Mouse (Mus musculus): Measurements from ENCODE around the gene Twnk.

DNA sequence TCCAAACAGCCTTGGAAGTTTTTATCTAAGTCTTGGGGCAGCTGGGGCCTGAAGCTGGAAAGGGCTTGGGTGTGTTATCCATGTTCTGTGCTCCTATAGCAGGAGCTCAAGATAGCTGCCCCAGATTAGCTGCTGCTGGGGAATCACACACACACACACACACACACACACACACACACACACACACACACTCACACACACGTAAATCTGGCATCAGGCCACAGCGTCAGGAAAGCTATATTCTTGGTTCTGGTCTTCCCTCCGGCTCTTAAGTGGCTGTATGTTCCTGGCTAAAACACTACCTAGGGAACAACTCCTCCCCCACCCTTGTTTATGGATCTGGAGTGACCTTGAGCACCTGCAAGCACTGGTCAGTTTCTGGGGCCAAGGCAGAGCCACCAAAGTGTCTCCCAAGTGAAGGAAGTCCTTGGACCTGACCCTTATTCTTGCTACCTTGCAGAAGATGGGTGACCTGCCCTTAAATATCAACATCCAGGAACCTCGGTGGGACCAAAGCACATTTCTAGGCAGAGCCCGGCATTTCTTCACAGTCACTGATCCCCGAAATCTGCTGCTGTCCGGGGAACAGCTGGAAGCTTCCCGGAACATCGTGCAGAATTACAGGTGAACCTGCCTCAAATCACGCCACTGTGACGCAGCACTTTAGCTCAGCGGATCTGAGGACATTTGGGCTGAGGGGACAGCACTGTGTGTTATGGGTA, 43.3 kb downstream of the Twnk start:
- TF ChIP-seq CTCF (IDR thresholded peaks at IDR 0.05; ENCODE audit: low read depth), result no peak
- TF ChIP-seq EP300 (optimal IDR thresholded peaks at IDR 0.05), result no peak
